Mouse (Mus musculus) erythroblast, adult 5-6 weeks (primary cell): ENCODE data around the gene Klrb1b. TPM values are rescaled to one million over a fixed set of nuclear protein-coding genes. Genes with fewer than 3 reads are reported as not detected.
"Not testable (repeated sequence)": the region's sequence is repeated elsewhere in the genome, so short reads cannot be mapped to it uniquely, and the experiment has no call there.

Experiments used
- ATAC-seq: replicated peaks from 2 replicates; pipeline ENCODE4 v1.8.0; 2016; ENCODE audit warnings: moderate number of reproducible peaks, mild to moderate bottlenecking, moderate TSS enrichment, inconsistent platforms; ENCODE audit not compliant: poor library complexity, low FRiP score, severe bottlenecking
- total RNA-seq, 2 experiments: library from RNA; stranded (forward) in 1 of 2; stranded (reverse) in 1 of 2; fragments of 150-400 nt in 1 of 2; fragments of 200-764, 138-1000 nt in 1 of 2; gene quantifications; 2 replicates each; pipeline versions ENCODE4 v1.2.3 to v1.2.4; 2015 to 2017; ENCODE audit warnings: low replicate concordance in 2 of 2

Klrb1b gene
- total RNA-seq, 2 experiments from 2014 or later = 0.94 TPM; not detected in 1

DNA sequence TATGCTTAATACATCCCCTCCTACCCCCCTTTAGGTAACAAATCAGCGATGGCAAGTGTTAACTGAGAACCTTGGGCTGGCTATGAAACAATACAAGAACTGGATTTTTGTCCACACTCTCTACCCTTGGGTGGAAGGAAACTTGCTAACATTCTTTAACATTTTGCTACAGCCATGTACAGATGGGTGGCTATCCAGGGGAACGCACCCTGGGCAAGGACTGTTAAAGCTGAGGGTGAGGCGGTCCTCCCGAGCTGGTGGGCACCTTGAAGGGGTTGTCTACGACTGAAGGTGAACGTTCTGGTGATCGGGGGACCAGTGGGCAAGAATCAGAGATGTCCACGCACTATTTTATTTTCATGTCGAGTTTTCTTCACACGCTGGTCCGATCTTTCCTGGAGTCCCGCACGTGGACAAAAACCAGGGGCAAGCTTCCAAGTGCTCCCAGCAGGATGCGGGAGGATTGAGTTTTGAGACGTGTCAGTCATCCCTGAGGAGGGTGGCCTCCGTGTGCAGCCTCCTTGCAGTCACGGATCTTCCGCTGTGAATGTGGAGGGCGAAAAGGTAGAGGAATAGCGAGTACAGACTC is 16.3 kb upstream of the Klrb1b start:
- no peak for ATAC-seq

DNA sequence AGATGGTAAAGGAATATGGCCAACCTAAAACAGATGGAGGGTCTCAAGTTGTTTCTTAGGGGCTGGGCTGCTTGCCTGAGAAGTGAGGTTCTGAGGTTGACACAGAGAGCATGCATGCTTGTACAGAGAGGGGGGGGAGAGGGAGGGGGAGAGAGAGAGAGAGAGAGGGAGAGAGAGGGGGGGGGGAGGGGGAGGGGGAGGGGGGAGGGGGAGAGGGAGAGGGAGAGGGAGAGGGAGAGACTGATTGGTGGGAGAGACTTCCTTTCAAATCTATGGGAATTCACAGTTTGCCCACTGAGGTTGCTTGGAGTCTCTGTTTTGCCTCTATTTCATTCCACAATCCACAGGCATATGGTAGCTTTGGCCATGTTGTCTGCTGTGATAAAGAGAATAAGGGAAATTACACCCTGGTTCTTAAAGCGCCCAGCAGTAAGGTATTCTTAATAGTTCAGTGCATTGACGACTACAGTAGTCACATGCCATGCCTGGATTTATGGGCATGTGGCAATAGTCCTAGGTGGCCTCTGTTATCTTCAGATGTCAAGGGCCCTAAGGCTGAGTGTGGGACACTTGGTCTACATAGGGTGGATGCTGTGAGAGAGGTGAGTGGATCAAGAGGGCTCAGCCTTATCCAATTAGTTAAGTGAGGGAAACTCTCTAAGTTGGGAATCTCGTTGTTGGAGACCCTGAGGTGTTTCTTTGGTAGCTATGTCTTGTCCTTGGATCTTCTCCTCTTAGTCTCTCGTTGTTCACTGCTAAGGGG is 15.4 kb upstream of the Klrb1b start:
- ATAC-seq = no peak

DNA sequence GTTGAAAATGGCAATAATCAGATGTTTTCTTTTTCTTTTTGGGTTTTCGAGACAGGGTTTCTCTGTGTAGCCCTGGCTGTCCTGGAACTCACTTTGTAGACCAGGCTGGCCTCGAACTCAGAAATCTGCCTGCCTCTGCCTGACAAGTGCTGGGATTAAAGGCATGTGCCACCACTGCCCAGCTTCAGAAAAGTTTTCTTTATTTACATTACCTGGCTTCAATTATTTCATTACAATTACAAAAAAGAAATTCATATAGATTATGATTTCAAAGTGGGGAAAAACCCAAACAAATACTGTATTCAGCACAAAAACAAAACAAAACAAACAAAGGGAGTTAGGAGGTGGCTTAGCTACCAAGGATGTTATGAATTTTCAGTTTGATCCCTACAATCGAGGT is 14.5 kb upstream of the Klrb1b start:
- ATAC-seq = not testable (repeated sequence)

DNA sequence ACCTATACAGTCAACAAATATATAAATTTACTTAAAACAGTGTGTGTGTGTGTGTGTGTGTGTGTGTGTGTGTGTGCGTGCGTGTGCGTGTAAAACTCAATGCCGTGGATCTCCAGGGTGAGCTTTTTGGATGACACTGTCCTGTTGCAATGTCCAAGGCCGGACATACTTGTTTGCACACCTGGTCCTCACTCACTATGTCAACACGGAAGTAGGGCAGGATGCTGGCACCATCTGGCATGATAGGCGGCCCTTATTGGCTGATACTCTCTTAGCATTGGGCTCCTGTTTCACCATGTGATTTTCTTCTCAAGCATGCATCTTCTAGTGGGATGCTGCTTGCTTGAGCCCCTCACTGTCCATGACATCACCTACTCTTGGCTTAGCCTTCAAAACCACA is 13.8 kb upstream of the Klrb1b start:
- ATAC-seq = no peak

DNA sequence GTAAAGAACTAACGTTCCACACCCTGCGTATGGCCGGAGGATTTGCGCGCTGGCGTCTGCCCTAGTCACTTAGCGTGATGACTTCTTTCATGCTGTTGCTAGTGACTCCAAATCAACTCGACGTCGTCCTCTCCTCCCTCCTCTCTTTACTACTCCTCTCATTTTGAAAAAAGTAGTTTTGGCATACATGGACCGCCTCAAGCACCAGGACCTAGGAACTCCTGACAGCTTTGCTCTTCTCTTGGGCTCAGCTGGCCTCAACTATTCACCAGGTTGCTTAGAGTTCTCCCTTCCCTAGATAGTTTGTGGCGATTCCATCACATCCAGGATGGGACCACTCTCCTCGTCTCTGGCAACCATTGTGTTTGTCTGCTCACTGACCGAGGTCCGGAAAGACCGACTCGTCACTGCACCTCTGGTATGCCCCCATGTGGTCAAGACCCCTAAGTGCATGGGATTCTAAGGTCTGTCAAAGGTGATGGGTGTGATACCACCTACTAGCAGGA is 13.2 kb upstream of the Klrb1b start:
- peak; percentile 79 for ATAC-seq

DNA sequence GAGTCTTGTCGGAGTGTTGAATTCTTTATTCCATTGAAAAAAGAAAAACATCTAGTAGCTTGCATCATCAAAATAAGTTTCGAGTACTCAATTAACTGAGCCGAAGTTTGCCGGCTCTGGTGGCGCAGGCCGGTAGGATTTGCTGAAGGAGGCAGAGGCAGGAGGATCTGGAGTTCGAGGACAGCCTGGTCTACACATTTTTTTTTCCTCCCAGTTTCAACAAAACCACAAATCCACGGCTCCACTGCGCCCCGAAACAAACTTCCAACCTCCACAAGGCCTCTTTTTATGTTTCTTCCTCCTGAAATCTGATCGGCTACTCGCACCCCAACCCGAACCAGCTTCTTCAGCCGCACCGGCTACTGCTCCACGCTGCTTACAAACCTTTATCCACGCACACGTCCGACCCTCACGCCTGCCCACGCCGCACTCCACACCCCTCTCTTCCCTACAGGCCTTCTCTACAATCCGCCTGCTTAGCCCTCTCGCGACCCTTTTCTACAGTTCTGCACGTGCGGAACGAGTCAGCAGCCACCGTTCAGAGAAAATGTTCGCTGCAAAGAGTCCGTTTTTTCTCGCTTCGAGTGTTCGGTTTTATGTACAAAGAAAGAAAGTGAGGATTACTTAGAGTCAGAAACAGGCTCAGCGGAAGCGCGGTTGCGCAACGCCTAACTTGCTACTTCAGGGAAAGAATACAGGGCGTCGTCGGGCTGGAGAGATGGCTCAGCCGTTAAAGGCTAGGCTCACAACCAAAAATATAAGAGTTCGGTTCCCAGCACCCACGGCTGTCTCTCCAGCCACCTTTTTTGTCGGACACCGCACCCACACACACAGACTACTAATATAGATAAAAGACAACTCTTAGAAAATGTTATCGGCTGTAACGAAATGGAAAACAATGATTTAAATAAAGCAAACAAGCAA is 12.5 kb upstream of the Klrb1b start:
- ATAC-seq = peak; percentile 51

DNA sequence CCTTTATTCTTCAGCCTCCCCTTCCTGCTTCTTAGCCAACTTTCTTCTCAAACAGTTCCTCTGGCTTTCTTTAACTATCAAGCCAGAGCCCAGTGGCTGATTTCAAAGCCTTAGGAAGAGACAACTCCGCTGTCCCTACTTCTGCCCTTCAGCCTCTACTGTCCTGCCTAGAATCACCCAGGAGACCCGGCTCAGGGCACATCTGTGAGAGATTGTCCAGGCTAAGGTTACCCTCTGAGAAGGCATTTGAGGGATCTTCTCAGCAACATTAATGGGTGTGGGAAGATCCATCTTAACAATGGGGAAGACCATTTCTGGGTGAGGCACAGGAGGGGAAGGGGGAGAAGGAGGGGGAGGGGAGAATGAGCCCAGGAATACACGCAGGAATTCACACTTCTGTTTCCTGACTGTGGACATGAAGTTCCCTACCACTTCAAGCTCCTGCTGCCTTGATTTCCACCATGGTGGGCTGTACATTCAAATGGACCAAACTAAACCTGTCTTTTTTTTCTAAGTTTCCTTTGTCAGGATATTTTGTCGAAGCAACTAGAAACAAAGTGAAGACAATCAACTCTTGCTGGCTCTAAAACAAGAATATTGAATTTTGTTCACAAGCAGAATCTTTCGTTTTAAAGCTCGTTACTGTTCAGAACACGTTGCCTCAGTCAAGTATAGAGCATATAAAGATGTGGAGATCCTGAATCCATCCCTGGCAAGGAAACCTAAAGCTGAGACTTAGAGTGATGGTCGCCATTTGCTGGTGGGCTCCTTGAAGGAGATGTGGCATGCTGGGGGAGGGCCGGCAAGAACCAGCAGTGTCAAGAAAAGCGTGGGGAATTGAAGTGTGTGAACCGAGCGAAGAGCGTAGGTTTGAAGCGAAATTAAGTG is 11.6 kb upstream of the Klrb1b start:
- no peak for ATAC-seq

DNA sequence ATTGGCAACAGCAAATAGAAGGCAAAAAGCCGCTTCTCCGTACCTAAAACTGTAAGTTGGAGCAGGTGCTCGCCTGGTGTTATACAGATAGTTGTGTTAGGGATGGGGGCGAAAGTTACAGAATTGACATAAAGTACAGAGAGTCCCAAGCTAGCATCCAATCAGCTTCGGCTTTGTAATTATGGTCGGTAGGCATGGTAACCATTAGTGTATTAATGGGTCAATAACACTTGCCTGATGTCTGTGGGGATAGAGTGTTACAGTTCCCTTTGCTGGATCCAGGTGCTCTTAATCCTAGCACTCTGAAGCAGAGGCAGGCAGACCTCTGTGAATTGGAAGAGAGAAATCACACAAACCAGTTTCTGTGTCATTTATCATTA is 10.8 kb upstream of the Klrb1b start:
- no peak for ATAC-seq

DNA sequence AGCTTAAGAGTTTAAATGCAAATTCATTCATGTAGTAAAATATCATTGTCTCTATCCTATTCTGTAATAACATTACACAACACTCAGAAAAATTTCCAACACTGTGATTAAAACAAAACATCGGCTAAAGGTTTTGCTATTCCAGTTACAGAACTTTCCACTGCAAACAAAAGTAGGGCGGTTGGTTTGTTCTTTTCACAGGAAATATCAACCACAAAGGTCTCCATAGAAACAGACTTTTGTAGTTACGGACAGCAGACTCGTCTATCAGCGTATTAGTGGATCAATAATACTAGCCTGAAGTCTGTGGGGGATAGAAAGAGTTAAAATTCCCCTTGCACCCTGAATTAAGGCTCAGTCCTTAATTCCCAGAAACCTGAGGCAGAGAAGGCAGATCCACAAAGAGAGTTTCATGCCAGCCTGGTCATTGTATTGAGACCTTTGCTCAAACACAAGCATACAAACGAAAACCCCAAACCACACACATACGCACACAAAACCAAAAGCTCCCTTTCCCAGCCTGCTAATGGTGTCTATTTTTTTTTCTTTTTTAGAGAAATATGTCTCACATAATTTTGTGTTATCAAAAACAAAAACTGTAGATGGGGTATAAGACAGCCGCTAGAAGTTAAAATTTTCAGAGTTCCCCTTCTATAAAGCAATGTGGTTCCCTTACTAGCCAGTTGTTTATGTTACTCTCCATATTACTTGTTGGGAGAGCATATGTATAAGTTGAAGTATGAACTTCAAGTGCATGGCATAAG is 10.2 kb upstream of the Klrb1b start:
- no peak for ATAC-seq

DNA sequence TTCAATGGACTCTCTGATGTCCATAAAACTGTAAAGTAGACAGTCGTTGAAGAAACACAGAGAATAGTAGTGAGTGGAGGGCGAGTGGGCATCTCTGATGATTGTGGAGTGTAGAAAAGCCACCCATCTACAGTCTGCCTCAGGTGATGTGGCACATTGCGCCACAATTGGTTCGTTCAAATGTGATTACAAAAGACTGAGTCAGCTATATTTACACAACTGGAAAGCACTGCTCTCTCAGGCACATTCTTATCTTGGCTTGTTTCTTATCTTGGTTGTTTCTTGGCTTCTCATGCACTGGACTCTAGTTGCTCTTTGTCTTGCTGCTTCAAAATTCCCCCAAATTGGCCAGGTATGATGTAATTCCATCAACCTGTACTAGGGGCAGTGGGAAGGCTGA is 9.4 kb upstream of the Klrb1b start:
- no peak for ATAC-seq

DNA sequence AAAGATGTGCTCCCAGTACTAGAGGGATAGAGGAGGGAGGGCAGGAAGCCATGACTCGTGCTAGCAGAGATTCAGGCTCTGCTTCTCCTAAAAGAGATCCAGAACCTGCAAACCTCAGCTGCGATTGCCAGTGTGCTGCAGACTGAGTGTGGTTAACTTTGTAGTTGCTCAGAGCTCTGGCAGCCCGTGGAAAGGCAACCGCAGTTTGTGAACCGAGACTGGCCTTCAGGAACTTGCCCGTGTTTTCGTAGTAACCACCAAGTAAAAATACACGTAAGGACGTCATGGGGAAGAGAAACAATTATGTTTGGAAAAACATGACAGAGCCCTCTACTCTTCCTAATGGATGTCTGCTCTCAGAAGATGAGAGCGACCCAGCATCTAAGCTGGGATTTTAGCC is 6.9 kb upstream of the Klrb1b start:
- ATAC-seq = no peak

DNA sequence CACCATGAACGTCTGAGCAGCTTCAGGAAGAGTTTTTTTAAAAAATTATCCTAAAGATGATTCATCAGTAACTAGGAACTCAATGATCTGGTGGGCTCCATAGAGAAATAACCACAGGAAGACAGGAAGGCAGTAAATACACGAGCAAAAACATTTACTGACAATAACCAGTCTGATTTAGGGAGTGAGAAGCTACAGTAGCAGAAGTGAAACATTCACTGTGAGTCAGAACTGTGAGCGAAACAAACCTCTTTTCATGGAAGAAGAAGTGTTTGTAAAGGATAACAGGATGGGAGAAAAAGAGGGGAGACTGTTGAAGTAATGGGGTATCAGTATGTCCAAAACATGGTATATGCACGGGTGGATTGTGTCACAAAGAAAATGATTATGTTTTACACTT is 3.7 kb upstream of the Klrb1b start:
- ATAC-seq = no peak

DNA sequence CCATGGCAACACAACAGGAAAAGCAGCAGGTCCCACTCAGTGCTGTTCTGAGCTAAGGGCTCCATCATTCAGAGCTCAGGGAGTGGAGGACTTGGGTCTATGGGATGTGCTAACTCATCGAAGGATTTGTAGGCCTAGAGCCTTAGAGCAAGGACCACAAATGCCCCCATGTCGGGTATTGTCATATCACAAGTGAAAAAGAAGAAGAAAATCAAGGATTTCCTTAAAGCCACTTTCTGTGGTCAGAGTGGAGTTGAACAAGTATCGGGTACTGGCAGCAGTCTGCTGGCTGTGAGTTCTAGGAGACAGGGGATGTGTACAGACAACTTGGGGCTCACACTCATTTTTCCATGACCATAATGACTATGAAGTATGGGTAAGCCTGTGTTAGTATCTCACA is 650 bp upstream of the Klrb1b start:
- no peak for ATAC-seq

DNA sequence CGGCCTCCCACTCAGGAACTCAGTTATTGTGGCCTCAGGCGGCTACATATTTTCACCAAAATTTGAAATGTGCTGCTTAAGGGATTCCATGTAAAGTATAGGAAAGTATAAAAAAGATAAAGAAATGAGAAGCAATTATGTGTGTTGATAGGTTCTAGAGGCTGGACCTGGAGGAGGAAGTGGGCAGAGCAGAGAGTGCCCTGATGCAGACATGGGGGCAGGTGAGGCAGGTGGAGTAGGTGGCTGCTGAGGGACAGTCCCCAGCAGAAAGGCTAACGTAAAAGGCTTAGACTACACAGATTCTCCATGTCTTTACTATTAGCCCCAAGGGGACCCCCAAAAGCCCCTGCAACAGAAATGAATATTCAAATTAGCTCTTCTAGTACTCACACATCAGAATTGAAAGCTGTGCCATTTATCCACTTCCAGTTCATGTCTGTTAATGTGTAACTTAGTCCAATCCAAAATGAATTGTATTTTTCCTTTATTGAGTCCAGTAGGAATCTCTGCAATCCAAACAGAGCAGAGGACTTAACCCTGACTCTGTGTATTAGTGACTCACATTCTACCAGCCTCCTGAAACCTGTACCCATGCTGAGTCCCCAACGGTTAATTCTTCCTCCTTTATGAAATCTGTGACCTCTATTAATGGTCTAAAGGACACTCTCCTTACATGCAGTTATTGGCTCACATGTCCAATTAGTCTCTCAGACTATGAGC is 7.9 kb downstream of the Klrb1b start:
- no peak for ATAC-seq

DNA sequence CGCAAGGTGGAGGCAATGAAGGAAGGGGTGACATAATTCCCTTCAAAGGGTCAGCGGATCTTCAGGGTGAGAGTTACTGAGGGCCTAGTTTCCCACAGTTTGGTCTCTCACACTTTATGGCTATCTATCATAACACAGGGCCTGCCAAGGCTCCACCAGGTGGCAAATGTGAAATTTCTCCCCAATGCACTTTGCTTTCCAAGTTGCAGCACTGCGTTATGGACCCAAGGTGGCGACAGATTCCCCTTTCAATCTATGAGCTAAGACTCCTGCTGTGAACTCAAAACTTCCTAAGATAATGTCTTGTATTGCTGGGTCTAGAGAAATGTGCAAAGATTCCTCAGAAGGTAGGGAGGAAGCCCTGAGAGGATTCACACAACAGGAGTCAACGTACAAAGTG is 17.6 kb downstream of the Klrb1b start:
- ATAC-seq = no peak

DNA sequence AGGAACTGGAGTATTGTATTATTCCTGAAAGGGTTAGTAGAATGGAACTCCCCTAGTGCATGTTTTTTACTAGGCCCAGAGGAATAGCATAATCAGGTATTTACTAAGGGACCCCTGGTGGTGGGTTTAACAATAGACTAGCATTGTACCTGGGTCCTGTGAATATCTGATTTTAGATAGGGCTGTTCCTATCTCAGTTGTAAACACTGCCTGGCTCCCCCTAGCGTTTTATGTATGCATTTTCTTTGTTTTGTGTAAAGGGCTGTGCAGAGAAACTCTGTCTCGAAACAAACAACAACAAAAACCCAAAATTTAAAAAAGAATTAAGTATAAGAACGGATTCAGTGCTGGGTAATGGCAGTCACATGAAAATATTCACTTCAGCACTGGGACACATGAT is 19.1 kb downstream of the Klrb1b start:
- ATAC-seq = no peak

DNA sequence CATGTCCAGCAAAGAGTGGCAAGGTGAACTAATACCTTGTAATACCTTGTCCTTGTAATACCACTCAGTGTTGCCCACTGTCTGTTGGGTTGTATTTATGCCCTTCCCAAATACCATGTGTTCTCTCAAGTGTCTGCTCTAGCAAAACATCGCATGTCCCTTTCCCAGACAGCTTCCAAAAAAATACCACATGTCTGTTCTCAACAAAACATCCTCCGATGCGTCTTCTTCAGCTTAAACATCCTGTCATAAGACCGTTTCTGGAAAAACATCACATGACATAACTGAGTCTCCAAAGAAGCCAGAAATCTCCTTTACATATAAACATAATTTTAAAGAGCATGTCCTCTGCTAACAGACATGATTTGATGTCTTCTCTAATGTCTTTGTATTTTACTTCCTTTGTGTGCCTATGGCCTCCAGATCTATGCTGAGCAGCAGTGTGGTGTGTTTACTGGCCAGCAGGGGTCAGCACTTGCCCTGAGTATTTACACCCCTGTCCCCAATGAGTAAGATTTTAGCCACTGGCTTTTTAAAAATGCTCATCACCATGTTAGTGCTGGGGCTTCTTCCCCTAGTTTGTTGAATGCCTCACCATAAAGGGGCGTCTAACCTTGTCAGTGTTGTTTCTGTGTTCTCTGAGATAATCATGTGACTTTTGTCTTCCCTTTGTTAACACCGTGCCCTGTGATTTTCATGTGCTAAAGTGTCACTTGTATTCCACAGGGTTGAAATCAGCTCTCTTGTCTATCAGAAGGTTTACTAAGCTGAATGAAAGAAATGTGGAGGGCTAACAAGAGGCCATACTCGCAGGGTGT is 21.1 kb downstream of the Klrb1b start:
- peak; percentile 66; the same call in 1 of the 2 replicates for ATAC-seq
